Mouse (Mus musculus) kidney, postnatal 4 days (tissue): ENCODE results near the gene Tst.

ENCODE experiments used
- DNase-seq, 2 experiments: peaks; one replicate each; pipeline ENCODE4 v3.0.0; 2021; ENCODE audit warnings: mixed read lengths in 2 of 2

Gene Tst

DNA sequence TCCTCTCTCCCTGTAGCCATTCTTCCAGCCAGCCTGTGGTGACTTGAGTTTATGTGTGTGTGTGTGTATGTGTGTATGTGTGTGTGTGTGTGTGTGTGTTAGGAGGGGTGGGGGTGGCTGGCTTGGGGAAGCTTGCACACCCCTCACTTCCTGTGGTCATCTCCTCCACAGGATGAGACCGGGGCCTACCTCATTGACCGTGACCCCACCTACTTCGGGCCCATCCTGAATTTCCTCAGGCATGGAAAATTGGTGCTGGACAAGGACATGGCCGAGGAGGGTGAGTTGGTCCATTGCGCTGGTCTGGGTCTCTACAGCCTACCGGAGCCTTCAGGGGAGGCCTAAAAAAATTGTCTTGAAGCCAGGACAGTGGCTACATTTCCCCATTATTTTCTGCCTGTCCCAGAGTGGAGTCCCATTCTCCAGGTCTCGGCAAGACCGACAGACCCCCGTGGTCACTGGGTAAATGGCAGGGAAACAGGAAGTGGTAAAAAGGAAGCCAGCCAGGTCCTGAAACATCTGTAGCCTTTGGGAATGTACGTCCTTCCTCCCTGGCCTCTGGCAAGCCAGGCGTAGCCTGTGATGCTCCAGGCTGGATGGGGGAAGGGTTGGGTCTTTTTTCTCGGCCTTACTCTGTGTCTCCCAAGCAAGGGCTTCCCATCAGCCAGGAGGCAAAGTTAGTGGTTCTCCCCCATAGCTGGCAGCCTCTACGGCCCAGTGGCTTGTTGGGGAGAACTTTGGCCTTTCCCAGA is 24.3 kb upstream of the Tst start:
- DNase-seq, result peak in 1 of 2 experiments; percentile 63

DNA sequence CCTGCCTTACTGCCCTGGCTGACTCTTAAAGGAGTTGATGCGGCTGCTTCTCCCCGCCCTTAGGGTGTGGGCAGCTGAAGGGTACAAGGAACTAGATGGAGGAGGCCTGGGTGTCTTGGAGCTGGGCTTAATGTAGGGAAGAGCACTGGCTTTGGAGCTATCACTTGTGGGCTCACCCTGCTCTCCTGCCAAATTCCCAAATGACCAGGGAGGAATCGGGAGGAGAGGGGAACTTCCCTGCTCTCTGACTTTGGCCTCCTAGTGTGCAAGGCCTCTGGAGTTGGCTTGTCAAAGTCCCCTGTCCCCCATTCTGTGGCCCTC is 23.4 kb upstream of the Tst start:
- DNase-seq, result no peak

DNA sequence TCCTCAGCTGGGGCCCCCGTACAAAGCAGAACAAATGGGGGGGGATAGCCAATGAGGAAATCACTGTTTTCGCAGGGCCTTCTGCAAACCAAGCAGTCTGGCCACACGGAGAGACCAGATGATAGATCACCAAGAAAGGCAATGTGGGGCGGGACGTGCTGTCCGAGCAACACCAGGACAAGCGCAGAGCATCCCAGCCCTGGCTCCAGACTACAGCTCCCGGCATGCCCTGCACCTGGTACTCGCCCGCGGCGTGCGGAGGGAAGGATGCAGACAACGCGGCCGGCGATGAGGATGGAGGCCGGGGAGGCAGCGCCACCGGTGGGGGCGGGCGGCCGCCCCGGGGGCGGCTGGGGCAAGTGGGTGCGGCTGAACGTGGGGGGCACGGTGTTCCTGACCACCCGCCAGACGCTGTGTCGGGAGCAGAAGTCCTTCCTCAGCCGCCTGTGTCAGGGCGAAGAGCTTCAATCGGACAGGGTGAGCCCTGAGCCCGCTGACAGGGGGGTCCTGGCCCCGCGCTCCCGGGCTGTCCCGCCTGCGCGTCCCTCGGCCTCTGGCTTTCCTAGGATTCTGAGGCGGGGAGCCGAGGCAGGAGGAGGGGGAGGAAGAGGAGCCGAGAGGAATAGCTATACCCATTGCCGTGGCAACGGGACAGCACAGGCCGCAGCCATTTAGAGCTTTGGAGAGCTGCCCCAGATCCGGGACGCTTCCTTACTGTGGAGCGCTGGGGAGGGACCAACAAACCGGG is 22.9 kb upstream of the Tst start, which contains the start of gene Kctd17:
Kctd17 (plus strand) TSS at position 174 of the 748 bp plus-strand sequence.
- DNase-seq, result peak; percentile 85 to 88

DNA sequence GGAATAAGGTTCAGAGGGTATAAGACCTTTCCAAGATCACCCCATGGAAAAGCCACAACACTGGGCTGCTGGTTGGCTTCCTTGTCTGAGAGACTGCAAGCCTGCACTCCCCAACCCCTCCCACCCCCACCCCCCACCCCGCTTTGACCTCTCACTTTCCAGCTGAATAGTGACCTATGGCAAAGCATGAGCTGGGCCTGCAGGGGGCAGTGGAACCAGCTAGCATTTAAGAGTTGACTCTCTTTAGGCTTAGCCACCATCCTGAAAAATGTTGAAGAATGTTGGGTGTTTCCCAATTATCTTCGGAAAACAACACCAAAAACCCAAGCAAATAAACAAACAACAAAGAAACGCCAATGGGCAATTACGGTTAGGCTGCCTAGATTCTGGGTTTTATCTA is 19.5 kb upstream of the Tst start:
- DNase-seq, result peak in 1 of 2 experiments; percentile 29

DNA sequence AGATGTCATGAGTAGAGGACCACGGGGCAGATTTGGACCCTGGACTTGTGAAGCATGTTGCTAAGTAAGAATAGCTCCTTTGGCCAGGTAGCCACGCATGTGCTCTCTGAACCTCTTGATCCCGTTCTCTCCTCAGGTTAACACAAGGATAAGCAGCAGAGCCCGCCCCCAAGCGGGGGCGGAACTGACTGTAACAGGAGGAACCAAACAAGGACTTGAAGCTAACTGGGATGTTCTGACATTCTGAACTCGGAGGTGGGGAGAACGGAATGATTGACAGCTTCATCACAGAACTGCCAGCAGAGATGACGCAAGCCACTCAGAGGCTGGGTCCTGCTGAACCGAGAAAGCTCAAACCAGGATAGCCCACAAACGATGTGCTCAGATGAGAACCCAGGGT is 18.8 kb upstream of the Tst start:
- peak in 1 of 2 experiments; percentile 73 for DNase-seq

DNA sequence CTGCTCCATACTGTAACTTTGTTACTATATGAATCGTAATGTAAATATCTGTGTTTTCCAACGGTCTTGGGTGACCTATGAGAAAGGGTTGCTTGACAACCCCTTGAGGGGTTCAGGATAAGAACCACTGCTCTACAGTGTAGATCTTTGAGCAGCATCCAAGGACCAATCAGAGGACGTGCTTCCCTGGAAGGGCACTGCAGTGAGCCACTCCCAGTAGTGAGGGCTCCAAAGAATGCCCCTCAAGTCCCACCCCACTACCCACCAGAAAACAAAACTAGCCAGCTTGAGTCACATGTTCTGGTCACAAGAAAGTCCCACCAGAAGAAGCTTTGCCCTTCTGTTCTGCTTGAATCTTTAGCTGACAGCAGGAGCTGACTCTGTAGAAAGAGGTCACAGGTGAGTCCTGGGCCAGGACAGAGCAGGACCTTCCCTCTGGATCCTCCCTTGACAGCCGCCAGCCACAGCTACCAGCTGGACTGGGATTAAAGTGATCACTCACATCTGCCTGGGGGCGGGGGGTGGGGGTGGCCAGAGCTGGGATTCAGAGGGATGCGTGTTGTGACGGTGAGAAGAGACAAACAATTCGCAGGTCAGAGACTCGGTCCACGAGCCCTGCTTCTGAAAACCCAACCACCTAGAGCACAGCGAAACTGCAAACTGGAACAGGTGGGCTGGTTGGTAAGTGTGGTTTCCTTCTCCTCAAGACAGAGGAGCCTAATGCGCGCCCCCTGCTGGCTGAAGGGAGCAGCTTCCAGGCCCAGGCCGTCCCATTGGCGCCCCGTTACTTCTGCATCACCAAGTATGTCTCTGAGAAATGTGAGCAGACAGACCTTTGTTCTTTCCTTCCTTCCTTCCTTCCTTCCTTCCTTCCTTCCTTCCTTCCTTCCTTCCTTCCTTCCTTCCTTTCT is 16.6 kb upstream of the Tst start:
- peak; percentile 90 to 91 for DNase-seq

DNA sequence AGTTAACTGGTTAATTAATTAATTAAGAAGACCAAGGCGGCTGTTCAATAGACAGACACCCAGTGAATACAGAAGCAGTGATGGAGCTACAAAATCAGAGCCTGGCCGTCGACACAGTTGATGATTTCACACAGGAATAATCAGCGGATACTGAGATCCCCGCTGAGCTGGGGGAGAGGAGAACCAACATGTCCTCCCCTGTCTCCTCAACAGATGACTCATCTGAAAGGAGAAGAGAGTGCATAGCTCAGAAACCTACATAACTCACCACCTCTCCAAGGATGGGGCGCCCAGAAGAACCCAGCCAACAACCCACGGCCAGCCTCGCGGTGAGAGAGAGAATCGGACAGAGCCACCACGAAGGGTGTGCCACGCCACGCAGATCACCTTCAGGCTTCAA is 14.7 kb upstream of the Tst start:
- no peak for DNase-seq

DNA sequence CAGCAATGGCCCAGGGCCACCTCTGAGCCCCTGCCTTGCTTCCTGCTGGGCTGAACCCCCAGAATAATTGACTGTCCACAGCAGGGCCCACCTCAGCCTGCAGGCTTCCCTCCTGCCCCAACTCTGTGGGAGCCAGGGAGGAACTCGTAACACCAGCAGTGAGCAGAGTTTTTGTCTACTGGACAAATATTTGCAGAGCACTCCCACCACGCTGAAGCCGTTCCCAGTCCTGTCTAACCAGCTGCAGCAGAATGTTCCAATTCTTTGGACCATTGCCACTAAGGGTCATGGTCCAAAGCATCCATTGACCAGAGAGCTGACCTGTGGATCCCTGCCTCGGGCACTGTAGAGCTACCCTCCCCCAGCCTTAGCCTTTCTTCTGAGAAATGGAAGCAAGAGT is 11.2 kb upstream of the Tst start:
- DNase-seq, result peak; percentile 64 to 79

DNA sequence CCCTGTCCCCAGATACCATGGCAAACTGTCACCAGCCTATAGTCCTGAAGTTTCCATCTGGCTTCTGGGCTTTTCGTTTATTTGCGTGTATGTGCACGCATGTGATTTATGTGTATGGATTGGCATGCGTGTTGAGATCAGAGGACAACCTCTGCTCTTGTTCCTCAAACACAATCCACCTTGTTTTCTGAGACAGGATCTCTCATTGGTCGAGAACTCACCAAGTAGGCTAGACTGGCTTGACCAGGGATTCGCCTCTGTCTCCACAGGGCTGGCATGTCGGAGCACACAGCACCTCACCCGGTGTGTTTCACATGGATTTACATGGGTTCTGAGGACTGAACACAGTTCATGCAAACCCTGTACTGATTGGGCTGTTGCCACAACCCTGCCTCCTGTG is 8.4 kb upstream of the Tst start:
- DNase-seq, result no peak

DNA sequence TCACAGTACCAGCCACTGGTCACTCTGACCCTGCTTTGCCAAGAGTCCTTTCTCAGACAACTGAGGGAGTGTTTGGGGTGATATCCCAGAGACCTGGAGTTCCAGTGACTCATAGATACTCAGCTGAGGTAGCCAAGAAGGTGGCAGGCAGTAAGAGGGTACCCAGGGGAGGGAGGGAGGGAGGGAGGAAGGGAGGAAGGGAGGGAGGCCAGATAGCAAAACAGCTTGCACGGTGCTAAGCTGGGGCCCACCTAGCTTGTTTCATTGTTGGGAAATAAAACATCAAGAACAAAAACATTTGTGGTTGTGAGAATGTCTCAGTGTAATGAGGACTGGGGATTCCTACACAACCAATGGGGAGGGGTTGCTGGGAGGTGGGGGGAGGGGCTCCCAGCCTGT is 8.0 kb upstream of the Tst start:
- DNase-seq, result no peak

DNA sequence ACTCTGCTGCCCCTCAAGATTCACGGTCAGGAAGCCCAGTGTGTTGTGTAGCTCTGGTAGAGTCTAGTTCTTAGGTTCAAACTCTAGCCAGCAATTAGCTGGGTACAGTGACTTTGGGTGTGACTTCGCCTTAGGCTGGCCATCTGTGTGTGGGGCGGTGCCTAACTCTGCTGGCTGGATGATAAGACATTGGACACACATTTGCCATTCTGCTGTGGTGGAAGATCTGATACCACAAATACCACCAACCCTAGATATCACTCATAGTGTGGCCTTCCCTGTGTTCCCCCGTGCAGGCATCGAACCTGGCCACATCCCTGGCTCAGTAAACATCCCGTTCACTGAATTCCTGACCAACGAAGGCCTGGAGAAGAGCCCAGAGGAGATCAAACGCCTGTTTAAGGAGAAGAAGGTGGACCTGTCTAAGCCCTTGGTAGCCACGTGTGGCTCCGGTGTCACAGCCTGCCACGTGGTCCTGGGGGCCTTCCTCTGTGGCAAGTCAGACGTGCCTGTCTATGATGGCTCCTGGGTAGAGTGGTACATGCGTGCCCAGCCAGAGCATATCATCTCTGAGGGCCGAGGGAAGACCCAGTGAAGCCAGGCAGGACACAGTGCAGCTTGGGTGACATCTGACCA is 7.5 kb upstream of the Tst start:
- DNase-seq, result no peak

DNA sequence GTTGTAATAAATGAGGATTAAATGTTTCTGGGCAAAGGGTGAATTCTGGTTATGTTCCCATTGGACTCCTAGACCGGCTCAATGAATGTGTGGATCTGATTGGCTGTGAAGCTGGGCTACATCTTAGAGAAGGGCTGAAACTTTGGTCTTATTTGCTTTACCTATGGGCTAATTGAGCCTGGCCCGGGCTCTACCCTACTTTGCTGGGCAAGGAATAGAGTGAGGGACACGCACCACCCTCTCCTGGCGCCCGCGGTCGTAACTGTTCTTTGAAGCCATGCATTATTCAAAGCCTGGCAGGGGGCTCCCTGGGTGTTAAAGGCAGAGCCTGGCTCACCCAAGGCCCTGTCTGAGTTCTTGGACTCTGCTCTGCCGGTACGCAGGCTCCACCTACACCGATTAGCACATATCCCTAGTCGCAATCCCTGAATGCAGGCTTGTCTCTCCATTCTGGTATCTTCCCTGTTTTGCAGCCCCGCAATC is 3.9 kb upstream of the Tst start:
- peak; percentile 39 to 64 for DNase-seq

DNA sequence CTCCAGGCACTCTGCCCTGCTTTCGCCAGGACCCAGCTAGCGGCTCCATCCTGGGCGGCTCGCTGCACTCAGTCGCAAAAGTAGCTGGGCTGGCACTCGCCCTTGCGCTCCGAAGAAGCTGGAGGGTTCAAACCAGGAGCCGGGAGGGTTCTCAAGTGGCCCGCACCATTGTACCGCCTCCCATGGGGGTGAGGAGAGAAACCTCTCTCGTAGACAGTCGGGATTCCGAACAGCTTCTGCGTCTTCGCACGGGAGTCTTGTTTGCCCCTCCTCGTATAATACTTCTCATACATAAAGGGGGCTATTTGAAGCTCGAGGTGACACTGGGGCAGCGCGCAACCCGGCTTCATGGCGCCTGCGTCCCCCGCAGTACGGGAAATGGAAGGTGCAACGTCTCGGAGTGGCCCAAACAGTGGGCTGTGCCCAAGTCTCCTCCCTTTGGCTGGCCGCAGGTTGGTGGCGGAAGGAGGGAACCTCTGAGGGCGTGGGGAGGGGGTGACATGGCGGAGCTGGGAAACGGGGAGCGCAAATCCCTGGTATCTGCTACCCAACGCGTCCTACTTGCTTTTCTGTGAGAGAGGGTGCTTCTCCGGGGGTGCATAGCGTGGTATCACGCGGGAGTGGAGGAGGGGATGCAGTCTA is 707 bp upstream of the Tst start, which contains the start of gene Mpst:
Mpst (plus strand) TSS at position 124 of the 642 bp plus-strand sequence.
- DNase-seq, result peak; percentile 90 to 94

DNA sequence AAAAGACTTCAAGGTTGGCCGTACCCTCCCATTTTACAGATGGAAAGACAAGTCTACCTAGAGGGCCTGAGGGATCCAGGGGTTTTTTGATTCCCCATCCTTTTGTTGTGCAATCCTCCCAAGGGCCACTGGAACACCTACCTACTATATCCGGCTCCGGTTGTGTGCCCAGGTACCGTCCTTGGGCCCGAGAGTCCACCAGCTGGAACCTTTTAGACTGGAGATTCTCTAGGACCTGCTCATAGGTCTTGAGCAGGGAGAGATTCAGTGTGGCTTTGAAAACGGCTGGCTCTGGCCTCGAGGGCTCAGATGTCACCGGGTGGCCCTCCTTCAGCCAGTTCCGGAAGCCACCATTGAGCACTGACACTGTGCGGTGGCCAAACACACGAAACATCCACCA is 609 bp downstream of the Tst start:
- peak in 1 of 2 experiments; percentile 28 for DNase-seq

DNA sequence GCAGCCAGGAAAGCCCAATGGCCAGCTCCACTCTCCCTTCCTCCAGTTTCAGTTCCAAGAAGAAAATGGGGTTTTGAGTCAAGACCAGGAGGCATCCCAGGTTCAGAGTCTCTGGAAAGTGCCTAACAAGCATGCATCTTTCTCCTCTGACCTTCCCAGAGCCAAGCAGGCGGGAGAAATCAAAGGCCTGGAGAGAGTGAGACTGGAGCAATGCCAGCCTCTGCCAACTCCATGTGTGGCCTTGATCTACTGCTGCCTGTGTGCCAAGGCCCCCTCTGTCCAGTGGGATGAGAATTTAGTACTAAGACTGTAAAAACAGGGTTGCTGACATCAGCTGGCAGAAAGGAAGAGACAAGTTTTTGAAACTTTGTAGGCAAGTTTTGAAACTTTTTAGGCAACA is 1.8 kb downstream of the Tst start:
- peak; percentile 50 to 70 for DNase-seq

DNA sequence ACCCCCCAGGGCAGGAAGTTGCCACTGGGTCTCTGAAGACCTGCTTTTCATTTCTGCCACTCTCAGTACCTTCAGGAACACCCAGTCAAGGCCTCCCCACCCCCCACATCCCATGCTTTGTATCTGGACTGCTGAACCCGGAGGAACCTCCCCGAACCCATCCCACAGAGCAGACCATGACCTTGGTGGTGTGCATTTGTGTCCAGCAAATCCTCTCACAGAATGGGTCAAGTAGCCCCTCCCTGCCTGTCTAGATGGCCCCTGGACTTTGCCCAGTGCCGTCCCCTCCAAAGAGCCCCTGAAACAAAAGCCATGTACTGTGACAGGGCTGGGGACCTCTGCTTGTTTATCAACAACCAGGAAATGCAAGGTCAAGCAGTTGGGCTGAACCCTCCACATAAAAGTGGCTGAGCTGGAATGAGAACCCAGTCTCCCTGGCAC is 2.4 kb downstream of the Tst start:
- peak; percentile 70 to 85 for DNase-seq

DNA sequence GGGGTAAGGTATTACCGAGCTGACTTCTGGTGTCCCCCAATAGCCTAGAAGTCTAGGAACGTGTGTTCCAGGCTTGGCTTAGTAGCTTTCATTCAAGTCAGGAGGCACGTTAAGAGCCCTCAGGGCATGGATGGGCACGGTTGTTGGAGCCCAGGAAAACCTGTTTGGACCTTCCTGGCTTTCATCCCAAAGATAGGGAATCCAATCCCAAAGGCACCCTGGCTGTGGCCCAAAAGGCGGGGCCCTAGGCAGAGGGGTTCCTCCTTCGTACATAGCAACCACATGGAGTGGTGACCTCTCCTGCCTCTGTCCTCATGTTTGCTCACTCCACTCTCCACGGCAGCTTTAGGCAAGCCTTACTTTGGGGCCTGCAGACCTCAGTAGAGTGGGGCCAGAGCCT is 3.3 kb downstream of the Tst start:
- peak; percentile 30 to 50 for DNase-seq

DNA sequence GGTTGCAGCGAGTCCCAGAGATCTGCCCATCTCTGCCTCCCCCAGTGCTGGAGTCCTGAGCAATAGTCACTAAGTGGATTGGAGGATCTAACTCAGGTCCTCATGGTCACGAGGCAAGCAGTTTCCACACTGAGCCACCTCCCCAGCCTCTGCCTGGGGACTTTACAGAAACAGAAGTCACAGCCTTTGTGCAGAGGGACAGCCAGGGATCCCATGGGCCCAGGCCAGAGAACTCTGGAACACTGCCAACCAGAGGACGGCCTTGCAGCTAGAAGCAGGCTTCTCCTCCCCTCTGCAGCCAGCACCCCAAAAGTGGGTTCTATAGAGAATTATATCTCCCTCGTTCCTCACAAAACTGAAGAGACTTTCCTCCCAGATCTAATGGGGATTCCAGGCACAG is 3.8 kb downstream of the Tst start:
- peak; percentile 64 to 73 for DNase-seq

DNA sequence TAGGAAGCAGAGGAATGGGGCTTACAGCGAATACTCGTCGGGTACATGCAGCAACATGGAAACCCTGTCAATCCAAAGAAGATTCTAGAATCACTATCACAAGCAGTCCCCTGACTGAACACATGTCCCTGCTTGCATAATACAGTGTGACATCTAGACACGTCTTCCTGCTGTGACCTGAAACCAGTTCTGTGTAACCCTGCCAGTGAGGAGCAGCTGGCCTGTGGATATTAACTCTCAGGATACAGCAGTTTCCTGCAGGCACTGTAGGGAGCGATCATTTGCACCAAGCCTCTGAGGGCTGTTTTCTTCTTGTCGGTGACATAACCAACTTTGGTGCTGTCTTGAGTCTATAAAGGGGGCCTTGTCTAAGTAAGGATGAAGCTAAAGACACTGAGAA is 4.4 kb downstream of the Tst start:
- no peak for DNase-seq

DNA sequence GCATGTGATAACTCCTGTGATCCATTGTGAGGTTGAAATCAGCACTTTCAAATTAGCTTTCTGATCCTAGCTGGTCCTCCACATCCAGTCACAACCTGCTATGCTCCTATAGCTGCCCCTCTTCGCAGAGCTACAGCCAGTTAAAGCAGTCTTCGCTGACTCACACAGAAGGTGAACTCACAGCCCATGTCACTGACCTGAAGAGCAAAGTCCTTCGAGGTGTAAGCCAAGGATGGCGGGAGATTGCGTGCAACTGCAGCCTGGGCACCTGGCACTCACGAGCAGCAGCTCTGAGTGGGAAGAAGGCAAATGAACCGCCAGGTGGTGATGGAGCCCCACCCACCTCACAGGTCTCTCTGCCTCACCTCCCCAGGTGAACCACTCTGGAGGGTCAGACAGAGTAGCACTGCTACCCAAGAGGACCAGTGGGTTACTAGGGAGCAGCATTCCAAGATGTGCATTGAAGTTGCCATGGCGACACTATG is 10.2 kb downstream of the Tst start, which contains the start of gene Tex33:
Tex33 (minus strand) TSS at position 435 of the 485 bp plus-strand sequence.
- no peak for DNase-seq

DNA sequence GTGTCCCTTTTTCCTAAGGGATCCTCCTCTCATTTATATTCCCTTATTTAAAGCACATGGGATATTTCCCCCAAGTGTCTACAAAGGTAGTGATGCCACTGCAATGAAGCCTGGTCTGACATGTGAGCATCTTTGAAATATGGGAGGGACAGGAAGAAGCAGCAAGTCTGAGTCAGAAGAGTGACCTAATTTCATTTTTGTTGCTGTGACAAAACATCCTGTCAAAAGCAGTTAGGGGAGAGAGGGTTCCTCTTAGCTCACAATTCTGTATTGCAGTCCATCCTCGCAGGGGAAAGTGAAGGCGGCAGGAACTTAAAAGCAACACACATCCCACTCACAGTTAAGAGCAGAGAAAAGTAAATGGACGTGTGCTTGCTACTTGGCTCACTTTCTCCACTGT is 14.9 kb downstream of the Tst start:
- DNase-seq, result no peak

DNA sequence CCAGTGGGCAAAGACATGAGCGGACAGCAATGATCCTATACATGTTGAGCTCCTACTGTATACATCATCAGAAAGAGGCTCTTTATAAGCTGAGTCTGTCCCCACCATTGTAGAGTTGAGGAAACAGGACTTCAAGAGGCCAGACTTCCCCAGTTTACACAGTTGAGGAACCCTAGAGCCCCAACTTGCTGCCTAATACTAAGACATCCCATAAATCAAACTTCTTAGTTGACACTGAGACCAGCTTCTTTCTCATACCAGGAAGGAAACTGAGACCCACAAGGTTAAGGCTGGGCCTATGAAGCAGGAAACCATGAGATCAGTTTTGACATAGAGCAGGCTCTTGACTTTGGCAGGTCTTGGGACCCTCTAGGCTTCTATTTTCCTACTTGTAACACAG is 20.1 kb downstream of the Tst start:
- no peak for DNase-seq
